Mouse (Mus musculus) heart, postnatal 25 days (tissue): ENCODE data around the gene Gatm. TPM values are rescaled to one million over a fixed set of nuclear protein-coding genes. Genes with fewer than 3 reads are reported as not detected.

Experiments
- DNase-seq: peaks from one replicate; pipeline ENCODE4 v3.0.0; 2022; ENCODE audit warnings: low spot score
- intact Hi-C: fragments of 180-260 bp; cut with DNase I; formaldehyde crosslinking; loops from one replicate; pipeline ENCODE4 v1.15.1; 2025
- total RNA-seq, 2 experiments: library from RNA; stranded (reverse); gene quantifications; 2 replicates each; pipeline ENCODE4 v1.2.3; 2021

Gene Gatm
- total RNA-seq, 2 experiments from 2014 or later = 4.4 to 4.8 TPM

GRCm38 (mm10) chr2:122617792-122618191, 6.7 kb upstream of the Gatm start:
- intact Hi-C loops = no loop called here
- DNase-seq = no peak

GRCm38 (mm10) chr2:122616237-122616636, 5.1 kb upstream of the Gatm start:
- intact Hi-C loops = no loop called here
- DNase-seq = no peak

- intact Hi-C loops = loop anchor here (5.0 kb wide), 1 partner anchor 39 kb away; no protein-coding TSS in a partner anchor
- no peak for DNase-seq
Observed at GRCm38 (mm10) chr2:122611654-122611973, 511 bp upstream of the Gatm start.

- intact Hi-C loops = no loop called here
- DNase-seq = no peak
Observed at GRCm38 (mm10) chr2:122608820-122609219, 2.3 kb downstream of the Gatm start.

- no peak for DNase-seq
- intact Hi-C loops = no loop called here
Observed at GRCm38 (mm10) chr2:122605829-122606228, 5.3 kb downstream of the Gatm start.

GRCm38 (mm10) chr2:122601354-122601753, 9.7 kb downstream of the Gatm start:
- intact Hi-C loops = no loop called here

GRCm38 (mm10) chr2:122599736-122600135, 11.4 kb downstream of the Gatm start:
- no peak for DNase-seq
- intact Hi-C loops = no loop called here

More at GRCm38 (mm10) chr2:122601354-122601753, 9.7 kb downstream of the Gatm start:
- no peak for DNase-seq

- intact Hi-C loops = no loop called here
Observed at GRCm38 (mm10) chr2:122595461-122595860, 15.6 kb downstream of the Gatm start.

GRCm38 (mm10) chr2:122591213-122591612, 19.9 kb downstream of the Gatm start:
- intact Hi-C loops = no loop called here

More at GRCm38 (mm10) chr2:122595461-122595860, 15.6 kb downstream of the Gatm start:
- no peak for DNase-seq

GRCm38 (mm10) chr2:122590351-122590750, 20.8 kb downstream of the Gatm start:
- intact Hi-C loops = no loop called here
- DNase-seq = no peak

More at GRCm38 (mm10) chr2:122591213-122591612, 19.9 kb downstream of the Gatm start:
- no peak for DNase-seq

- no peak for DNase-seq
- intact Hi-C loops = no loop called here
Observed at GRCm38 (mm10) chr2:122587861-122588519, 23.1 kb downstream of the Gatm start.

GRCm38 (mm10) chr2:122586258-122586657, 24.8 kb downstream of the Gatm start:
- DNase-seq = no peak
- intact Hi-C loops = no loop called here

- no peak for DNase-seq
- intact Hi-C loops = no loop called here
Observed at GRCm38 (mm10) chr2:122582324-122582723, 28.8 kb downstream of the Gatm start.

- peak; percentile 26 for DNase-seq
- intact Hi-C loops = no loop called here
Observed at GRCm38 (mm10) chr2:122581361-122582017, 29.6 kb downstream of the Gatm start.

GRCm38 (mm10) chr2:122580426-122580825, 30.7 kb downstream of the Gatm start:
- intact Hi-C loops = no loop called here
- DNase-seq = no peak

- intact Hi-C loops = no loop called here
- DNase-seq = no peak
Observed at GRCm38 (mm10) chr2:122577316-122577715, 33.8 kb downstream of the Gatm start.

- no peak for DNase-seq
- intact Hi-C loops = no loop called here
Observed at GRCm38 (mm10) chr2:122576295-122576694, 34.8 kb downstream of the Gatm start.

- intact Hi-C loops = no loop called here
- DNase-seq = no peak
Observed at GRCm38 (mm10) chr2:122575470-122575869, 35.6 kb downstream of the Gatm start.

- intact Hi-C loops = loop anchor here (5.0 kb wide), 2 partner anchors 40 to 180 kb away; partner anchors contain the start of gene Gatm
- DNase-seq = no peak
Observed at GRCm38 (mm10) chr2:122572438-122572837, 38.7 kb downstream of the Gatm start.

GRCm38 (mm10) chr2:122571326-122571725, 39.8 kb downstream of the Gatm start:
- intact Hi-C loops = loop anchor here (5.0 kb wide), 2 partner anchors 41 to 181 kb away; partner anchors contain the start of gene Gatm
- DNase-seq = no peak

- intact Hi-C loops = loop anchor here (5.0 kb wide), 2 partner anchors 42 to 182 kb away; partner anchors contain the start of gene Gatm
- no peak for DNase-seq
Observed at GRCm38 (mm10) chr2:122570430-122570829, 40.7 kb downstream of the Gatm start.
